Mouse (Mus musculus): ENCODE measurements around the gene Rai1. TPM values are rescaled to one million over a fixed set of nuclear protein-coding genes. Genes with fewer than 3 reads are reported as not detected.

Rai1 gene
- total and polyA plus RNA-seq, 2 experiments from 2014 or later: 24.9 to 70.0 TPM

DNA sequence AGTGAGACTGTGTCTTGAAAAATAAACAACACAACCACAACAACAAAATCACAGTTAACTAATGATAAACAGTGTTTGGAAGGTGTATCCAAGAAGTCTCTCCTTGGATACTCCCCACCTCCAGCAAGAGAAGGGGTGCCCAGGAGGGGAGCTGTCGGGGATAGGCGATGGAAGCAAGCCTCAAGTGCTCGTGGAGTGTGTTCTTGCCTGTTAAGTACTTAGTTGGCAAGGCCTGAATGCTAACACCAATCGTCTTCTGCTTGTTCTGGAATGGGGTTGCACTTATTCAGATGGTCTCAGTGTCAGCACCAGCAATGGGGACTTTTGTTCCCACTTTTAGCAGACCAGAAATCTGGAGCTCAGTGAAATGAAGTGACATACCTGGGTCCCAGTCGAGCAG is 43.8 kb downstream of the Rai1 start:
- Histone ChIP-seq H3K27me3 (ENCODE audit: insufficient read depth, low read length) (no peaks in the 10 kb centered on the region), H3K36me3 (ENCODE audit: insufficient read depth, low read length) (peaks cover 15% of the 10 kb centered on the region; the same call in 1 of the 2 replicates), H3K4me1 (ENCODE audit: insufficient read depth, low read length) (peaks cover 10% of the 10 kb centered on the region), H3K4me3 (ENCODE audit: low read length) (no peak overlapping the region), H3K9ac (replicated peaks; ENCODE audit: low read length) (no peak overlapping the region), H3K9me3 (ENCODE audit: low read length) (no peaks in the 10 kb centered on the region), H3K4me2 (ENCODE audit: low read depth, low read length) (no peak overlapping the region), H3K27ac (peak overlapping the region; percentile 48; the same call in 1 of the 2 replicates)
- WGBS: 61% methylated on average over 5 of the region's 5 CpGs
- no peak for ATAC-seq
- no peak for DNase-seq (ENCODE audit: low spot score)
- no peak for TF ChIP-seq CTCF (IDR thresholded peaks at IDR 0.05; ENCODE audit: low read depth)

DNA sequence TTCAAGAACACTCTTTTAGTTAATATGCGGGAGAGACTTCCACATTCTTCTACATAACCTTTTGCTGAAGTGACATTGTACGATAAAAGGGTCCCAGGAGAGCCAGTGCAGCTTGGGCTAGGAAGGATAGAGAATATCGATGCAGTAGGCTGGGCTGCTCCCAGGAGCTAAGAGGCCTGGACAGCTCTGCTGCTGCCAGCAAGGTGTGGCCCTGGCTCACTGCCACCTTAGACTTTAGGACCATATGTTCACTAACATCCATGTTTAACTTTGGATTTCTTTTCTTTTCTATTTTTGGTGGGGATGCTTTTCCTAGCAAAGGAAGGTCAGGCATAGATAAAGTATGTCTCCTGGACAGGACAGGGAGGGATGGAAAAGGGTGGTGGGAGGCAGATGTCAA is 44.3 kb downstream of the Rai1 start:
- H3K36me3 ChIP-seq (ENCODE audit: insufficient read depth, low read length): peaks cover 13% of the 10 kb centered on the region; the same call in 1 of the 2 replicates
- no peak for TF ChIP-seq CTCF (IDR thresholded peaks at IDR 0.05; ENCODE audit: low read depth)
- H3K4me3 ChIP-seq (ENCODE audit: low read length): no peak overlapping the region
- peak overlapping the region; percentile 48; the same call in 1 of the 2 replicates for H3K27ac ChIP-seq
- no peak overlapping the region for H3K4me2 ChIP-seq (ENCODE audit: low read depth, low read length)
- H3K9ac ChIP-seq (replicated peaks; ENCODE audit: low read length): no peak overlapping the region
- WGBS: 50% methylated on average over 3 of the region's 3 CpGs
- peaks cover 10% of the 10 kb centered on the region for H3K4me1 ChIP-seq (ENCODE audit: insufficient read depth, low read length)
- DNase-seq (ENCODE audit: low spot score): no peak
- no peaks in the 10 kb centered on the region for H3K9me3 ChIP-seq (ENCODE audit: low read length)
- H3K27me3 ChIP-seq (ENCODE audit: insufficient read depth, low read length): no peaks in the 10 kb centered on the region
- no peak for ATAC-seq

DNA sequence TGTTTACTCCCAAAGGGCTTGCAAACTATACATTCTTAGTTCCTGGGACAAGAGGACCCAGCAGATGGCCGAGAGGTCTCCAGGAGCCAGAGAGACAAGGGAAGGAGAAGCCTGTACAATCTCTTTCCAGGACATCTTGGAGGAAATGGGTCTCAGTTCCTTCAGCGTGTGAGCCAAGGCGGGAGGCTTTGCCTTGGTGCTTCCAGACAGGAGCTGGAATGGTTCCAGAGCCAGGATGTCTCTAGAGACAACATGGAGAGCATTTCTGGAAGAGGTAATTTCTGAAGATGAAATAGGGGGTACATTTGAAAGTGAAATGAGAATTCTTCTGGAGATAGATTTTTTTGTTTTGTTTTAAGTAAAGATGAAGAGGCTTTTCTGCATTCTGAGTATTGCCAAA is 45.9 kb downstream of the Rai1 start:
- H3K36me3 ChIP-seq (ENCODE audit: insufficient read depth, low read length): 0 out of 2 replicates have a peak, but pooled peaks cover 7% of the 10 kb centered on the region
- H3K9me3 ChIP-seq (ENCODE audit: low read length): no peaks in the 10 kb centered on the region
- DNase-seq (ENCODE audit: low spot score) (no peak), ATAC-seq (no peak)
- H3K27me3 ChIP-seq (ENCODE audit: insufficient read depth, low read length): no peaks in the 10 kb centered on the region
- H3K4me2 ChIP-seq (ENCODE audit: low read depth, low read length): no peak overlapping the region
- no peak overlapping the region for H3K9ac ChIP-seq (replicated peaks; ENCODE audit: low read length)
- TF ChIP-seq CTCF (IDR thresholded peaks at IDR 0.05; ENCODE audit: low read depth): no peak
- 60% methylated on average over 3 of the region's 3 CpGs for WGBS
- H3K27ac ChIP-seq: no peak overlapping the region
- no peak overlapping the region for H3K4me3 ChIP-seq (ENCODE audit: low read length)
- H3K4me1 ChIP-seq (ENCODE audit: insufficient read depth, low read length): peaks cover 4% of the 10 kb centered on the region

DNA sequence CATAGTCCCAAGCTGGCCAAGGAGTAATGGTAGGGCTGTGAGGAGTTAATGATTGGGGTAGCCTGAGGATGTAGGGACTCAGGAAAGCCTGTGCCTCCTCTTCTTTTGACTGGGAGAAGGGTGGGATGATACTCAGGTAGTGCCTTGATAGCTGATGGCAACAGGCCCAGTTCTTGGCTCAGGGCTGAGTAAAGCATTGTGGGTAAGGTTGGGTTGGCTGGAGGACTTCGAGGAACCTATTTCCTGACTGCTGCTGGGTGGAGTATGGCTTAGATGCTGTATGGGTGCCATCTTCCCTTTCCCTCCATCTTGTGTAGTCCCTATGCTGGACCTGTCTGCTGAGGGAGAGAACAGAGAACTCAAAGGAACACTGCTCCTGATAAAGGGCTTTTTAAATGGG is 47.5 kb downstream of the Rai1 start:
- DNase-seq (ENCODE audit: low spot score) (no peak), ATAC-seq (no peak)
- 74% methylated on average over 1 of the region's 1 CpGs for WGBS
- Histone ChIP-seq H3K4me3 (ENCODE audit: low read length) (no peak overlapping the region), H3K27ac (no peak overlapping the region), H3K36me3 (ENCODE audit: insufficient read depth, low read length) (no peaks in the 10 kb centered on the region; the same call in 1 of the 2 replicates), H3K9me3 (ENCODE audit: low read length) (no peaks in the 10 kb centered on the region), H3K9ac (replicated peaks; ENCODE audit: low read length) (no peak overlapping the region), H3K27me3 (ENCODE audit: insufficient read depth, low read length) (no peaks in the 10 kb centered on the region), H3K4me1 (ENCODE audit: insufficient read depth, low read length) (peaks cover 4% of the 10 kb centered on the region), H3K4me2 (ENCODE audit: low read depth, low read length) (no peak overlapping the region)
- TF ChIP-seq CTCF (IDR thresholded peaks at IDR 0.05; ENCODE audit: low read depth): no peak

DNA sequence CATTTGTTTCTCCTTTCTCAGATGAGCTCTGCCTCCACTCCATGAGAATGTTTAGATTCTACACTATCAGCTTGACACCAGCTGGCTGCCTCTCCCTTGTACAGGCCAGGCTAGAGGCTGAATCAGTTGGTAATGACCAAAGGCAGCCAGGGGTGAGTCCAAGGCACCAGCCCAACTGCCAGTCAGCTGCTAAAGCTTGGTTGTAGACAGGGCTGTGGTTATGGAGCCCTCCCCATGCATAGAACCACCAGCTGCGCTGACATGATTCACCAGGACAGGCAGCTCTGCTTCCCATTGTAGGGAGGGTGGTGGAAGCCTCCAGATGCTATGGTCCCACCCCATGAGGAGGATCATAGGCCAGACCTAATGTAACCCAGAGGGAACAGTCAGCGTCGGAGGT is 49.1 kb downstream of the Rai1 start:
- Histone ChIP-seq H3K9me3 (ENCODE audit: low read length) (no peaks in the 10 kb centered on the region), H3K36me3 (ENCODE audit: insufficient read depth, low read length) (no peaks in the 10 kb centered on the region; the same call in 1 of the 2 replicates), H3K27me3 (ENCODE audit: insufficient read depth, low read length) (no peaks in the 10 kb centered on the region), H3K9ac (replicated peaks; ENCODE audit: low read length) (no peak overlapping the region), H3K4me2 (ENCODE audit: low read depth, low read length) (no peak overlapping the region), H3K4me3 (ENCODE audit: low read length) (no peak overlapping the region), H3K4me1 (ENCODE audit: insufficient read depth, low read length) (peaks cover 3% of the 10 kb centered on the region), H3K27ac (peak overlapping the region; percentile 17; the same call in 1 of the 2 replicates)
- 83% methylated on average over 3 of the region's 3 CpGs for WGBS
- no peak for TF ChIP-seq CTCF (IDR thresholded peaks at IDR 0.05; ENCODE audit: low read depth)
- no peak for ATAC-seq
- DNase-seq (ENCODE audit: low spot score): no peak

DNA sequence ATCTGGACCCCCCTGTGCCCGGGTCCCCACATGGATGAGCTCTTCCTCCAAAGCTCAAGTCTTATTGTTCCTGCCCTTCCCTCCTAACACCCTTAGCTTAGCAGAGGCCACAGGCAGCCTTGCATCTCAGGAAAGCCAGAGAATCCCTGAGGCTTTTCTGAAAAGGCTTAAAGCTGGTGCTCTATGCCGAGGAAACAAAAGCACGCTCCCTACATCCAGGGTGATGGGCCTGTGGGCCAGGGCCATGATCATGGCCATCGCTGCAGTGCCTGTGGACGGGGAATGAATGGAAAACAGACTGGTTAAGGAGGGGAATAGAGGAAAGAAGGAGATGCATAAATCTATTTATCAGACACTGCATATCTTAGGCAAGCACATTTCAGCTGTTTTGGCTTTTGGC is 50.9 kb downstream of the Rai1 start:
- Histone ChIP-seq H3K36me3 (ENCODE audit: insufficient read depth, low read length) (no peaks in the 10 kb centered on the region; the same call in none of the 2 replicates), H3K9ac (replicated peaks; ENCODE audit: low read length) (no peak overlapping the region), H3K4me3 (ENCODE audit: low read length) (no peak overlapping the region), H3K27ac (peak overlapping the region; percentile 36; the same call in 1 of the 2 replicates), H3K9me3 (ENCODE audit: low read length) (no peaks in the 10 kb centered on the region), H3K4me2 (ENCODE audit: low read depth, low read length) (no peak overlapping the region), H3K27me3 (ENCODE audit: insufficient read depth, low read length) (no peaks in the 10 kb centered on the region), H3K4me1 (ENCODE audit: insufficient read depth, low read length) (peaks cover 5% of the 10 kb centered on the region; the same call in 1 of the 2 replicates)
- DNase-seq (ENCODE audit: low spot score): no peak
- TF ChIP-seq CTCF (IDR thresholded peaks at IDR 0.05; ENCODE audit: low read depth): no peak
- WGBS: 44% methylated on average over 5 of the region's 5 CpGs
- no peak for ATAC-seq

DNA sequence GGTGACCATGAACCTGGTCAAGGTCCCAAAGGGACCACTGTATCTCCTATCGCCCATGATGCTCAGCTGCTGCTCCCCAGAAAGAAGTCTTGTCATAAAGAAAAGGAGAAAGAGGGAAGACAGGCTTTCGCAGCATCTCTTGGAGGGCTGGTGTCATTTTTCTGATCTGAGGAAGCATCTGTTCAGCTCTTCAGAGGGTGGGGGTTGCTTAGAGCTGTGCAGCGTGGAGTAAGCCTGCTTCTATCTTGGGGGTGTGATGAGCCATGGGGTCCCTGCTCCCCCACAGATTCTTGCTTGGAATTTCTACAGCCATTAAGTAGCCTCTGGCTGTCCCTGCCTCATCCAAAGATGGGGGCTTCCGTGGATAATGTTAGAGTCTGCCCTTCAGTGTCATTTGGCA is 53.5 kb downstream of the Rai1 start:
- Histone ChIP-seq H3K27ac (no peak overlapping the region), H3K4me2 (ENCODE audit: low read depth, low read length) (no peak overlapping the region), H3K27me3 (ENCODE audit: insufficient read depth, low read length) (no peaks in the 10 kb centered on the region), H3K4me1 (ENCODE audit: insufficient read depth, low read length) (peaks cover 18% of the 10 kb centered on the region), H3K4me3 (ENCODE audit: low read length) (no peak overlapping the region), H3K36me3 (ENCODE audit: insufficient read depth, low read length) (no peaks in the 10 kb centered on the region; the same call in none of the 2 replicates), H3K9me3 (ENCODE audit: low read length) (no peaks in the 10 kb centered on the region), H3K9ac (replicated peaks; ENCODE audit: low read length) (no peak overlapping the region)
- WGBS: 67% methylated on average over 4 of the region's 4 CpGs
- no peak for TF ChIP-seq CTCF (IDR thresholded peaks at IDR 0.05; ENCODE audit: low read depth)
- DNase-seq (ENCODE audit: low spot score) (no peak), ATAC-seq (no peak)
